Mouse (Mus musculus): ENCODE measurements around the gene Cx3cl1. TPM values are rescaled to one million over a fixed set of nuclear protein-coding genes. Genes with fewer than 3 reads are reported as not detected.

Cx3cl1 gene
- 8.1 and 10.4 TPM in 2 replicates for polyA plus RNA-seq (2014; fragmentation: Nextera tagmentation; extraction: Ambion mirVana)

GRCm38 (mm10) chr8:94771941-94772670 is at the start of gene Cx3cl1:
Cx3cl1 (plus strand) TSS chr8:94772009.
- peak within 1 kb of the TSS; percentile 51 to 56 for H3K4me3 ChIP-seq (ENCODE audit: control insufficient read depth in 1 of 2, insufficient read depth in 1 of 2, low read depth in 1 of 2, low read length in 2 of 2)
- ATAC-seq (ENCODE audit: insufficient number of reproducible peaks, insufficient read depth, low FRiP score, low read depth) = peak; percentile 84
- peak within 1 kb of the TSS in 1 of 2 experiments; percentile 26; a peak in 1 of 4 replicates for H3K27ac ChIP-seq (replicated peaks in 1 of 2; ENCODE audit: control insufficient read depth in 1 of 2, insufficient read depth in 1 of 2, low read depth in 2 of 2, low read length in 2 of 2)
- H3K9me3 ChIP-seq (ENCODE audit: control insufficient read depth, low read length) = no peaks in the 10 kb centered on the region
- no peaks in the 10 kb centered on the region for H3K36me3 ChIP-seq (ENCODE audit: control insufficient read depth, insufficient read depth, low read length)
- 0% methylated on average over 38 of the region's 38 CpGs for WGBS
- peak within 1 kb of the TSS; percentile 80 for H3K4me2 ChIP-seq (ENCODE audit: low read length)
- peaks cover 12 to 16% of the 10 kb centered on the region in 2 experiments for H3K4me1 ChIP-seq (ENCODE audit: control insufficient read depth in 2 of 2, insufficient read depth in 2 of 2, low read length in 2 of 2)
- peaks cover 25% of the 10 kb centered on the region for H3K27me3 ChIP-seq (ENCODE audit: control insufficient read depth, insufficient read depth, low read length)
- H3K9ac ChIP-seq (ENCODE audit: low read length) = peak within 1 kb of the TSS; percentile 74

DNA sequence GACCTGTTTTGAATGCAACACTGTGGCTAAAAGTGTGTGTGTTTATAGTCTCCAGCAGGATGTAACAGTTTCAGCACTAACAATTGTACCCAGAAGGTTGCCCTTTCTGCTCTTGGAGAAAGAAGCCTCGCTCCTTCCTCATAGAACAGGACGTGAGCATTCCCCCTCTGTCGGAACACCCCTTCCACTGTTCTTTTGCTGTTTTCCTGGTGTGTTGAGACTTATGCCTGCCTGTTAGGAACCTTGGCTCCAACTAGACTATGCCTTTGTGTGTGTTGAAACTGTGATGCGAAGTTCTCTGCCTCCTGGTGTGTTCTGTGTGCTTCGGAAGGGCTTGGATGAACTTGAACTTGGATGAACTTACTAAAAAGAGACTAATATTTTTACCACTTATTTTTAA is 45.8 kb upstream of the Cx3cl1 start:
- Histone ChIP-seq H3K4me3 (ENCODE audit: control insufficient read depth in 1 of 2, insufficient read depth in 1 of 2, low read depth in 1 of 2, low read length in 2 of 2) (no peak overlapping the region), H3K4me2 (ENCODE audit: low read length) (no peak overlapping the region), H3K27ac (replicated peaks in 1 of 2; ENCODE audit: control insufficient read depth in 1 of 2, insufficient read depth in 1 of 2, low read depth in 2 of 2, low read length in 2 of 2) (no peak overlapping the region), H3K4me1 (ENCODE audit: control insufficient read depth in 2 of 2, insufficient read depth in 2 of 2, low read length in 2 of 2) (no peaks in the 10 kb centered on the region), H3K9me3 (ENCODE audit: control insufficient read depth, low read length) (no peaks in the 10 kb centered on the region), H3K9ac (ENCODE audit: low read length) (no peak overlapping the region), H3K36me3 (ENCODE audit: control insufficient read depth, insufficient read depth, low read length) (no peaks in the 10 kb centered on the region), H3K27me3 (ENCODE audit: control insufficient read depth, insufficient read depth, low read length) (no peaks in the 10 kb centered on the region)
- 65% methylated on average over 5 of the region's 5 CpGs for WGBS
- no peak for ATAC-seq (ENCODE audit: insufficient number of reproducible peaks, insufficient read depth, low FRiP score, low read depth)

DNA sequence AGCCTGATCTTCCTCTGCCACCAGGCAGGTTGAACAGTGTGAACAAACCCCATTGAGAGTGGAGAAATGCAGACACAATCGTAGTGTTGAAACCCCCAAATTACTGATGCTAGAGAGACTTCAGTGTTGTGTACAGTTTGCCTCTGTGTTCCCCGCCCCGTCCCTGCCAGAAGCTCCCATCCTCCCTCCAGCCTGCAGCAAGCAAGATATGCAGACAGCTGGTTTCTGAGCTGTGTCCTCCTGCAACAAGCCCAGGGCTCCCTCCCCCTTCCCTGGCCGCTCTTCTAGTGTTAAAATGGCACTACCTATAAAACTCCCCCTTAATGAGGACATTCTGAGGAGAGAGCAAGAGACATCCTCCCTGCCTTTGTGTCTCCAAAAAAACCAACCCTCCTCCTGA is 42.5 kb upstream of the Cx3cl1 start:
- Histone ChIP-seq H3K36me3 (ENCODE audit: control insufficient read depth, insufficient read depth, low read length) (no peaks in the 10 kb centered on the region), H3K27me3 (ENCODE audit: control insufficient read depth, insufficient read depth, low read length) (no peaks in the 10 kb centered on the region), H3K9ac (ENCODE audit: low read length) (no peak overlapping the region), H3K4me3 (ENCODE audit: control insufficient read depth in 1 of 2, insufficient read depth in 1 of 2, low read depth in 1 of 2, low read length in 2 of 2) (no peak overlapping the region), H3K9me3 (ENCODE audit: control insufficient read depth, low read length) (no peaks in the 10 kb centered on the region), H3K4me2 (ENCODE audit: low read length) (no peak overlapping the region), H3K4me1 (ENCODE audit: control insufficient read depth in 2 of 2, insufficient read depth in 2 of 2, low read length in 2 of 2) (peaks cover 0 to 4% of the 10 kb centered on the region in 2 experiments; a peak in 2 of 4 replicates), H3K27ac (replicated peaks in 1 of 2; ENCODE audit: control insufficient read depth in 1 of 2, insufficient read depth in 1 of 2, low read depth in 2 of 2, low read length in 2 of 2) (no peak overlapping the region)
- WGBS = 41% methylated on average over 4 of the region's 4 CpGs
- no peak for ATAC-seq (ENCODE audit: insufficient number of reproducible peaks, insufficient read depth, low FRiP score, low read depth)

- Histone ChIP-seq H3K9me3 (ENCODE audit: control insufficient read depth, low read length) (no peaks in the 10 kb centered on the region), H3K4me2 (ENCODE audit: low read length) (no peak overlapping the region), H3K4me1 (ENCODE audit: control insufficient read depth in 2 of 2, insufficient read depth in 2 of 2, low read length in 2 of 2) (peaks cover 0 to 4% of the 10 kb centered on the region in 2 experiments; a peak in 2 of 4 replicates), H3K4me3 (ENCODE audit: control insufficient read depth in 1 of 2, insufficient read depth in 1 of 2, low read depth in 1 of 2, low read length in 2 of 2) (no peak overlapping the region), H3K9ac (ENCODE audit: low read length) (no peak overlapping the region), H3K27me3 (ENCODE audit: control insufficient read depth, insufficient read depth, low read length) (no peaks in the 10 kb centered on the region), H3K27ac (replicated peaks in 1 of 2; ENCODE audit: control insufficient read depth in 1 of 2, insufficient read depth in 1 of 2, low read depth in 2 of 2, low read length in 2 of 2) (no peak overlapping the region), H3K36me3 (ENCODE audit: control insufficient read depth, insufficient read depth, low read length) (no peaks in the 10 kb centered on the region)
- 52% methylated on average over 5 of the region's 5 CpGs for WGBS
- no peak for ATAC-seq (ENCODE audit: insufficient number of reproducible peaks, insufficient read depth, low FRiP score, low read depth)
Observed at GRCm38 (mm10) chr8:94733821-94734465, 37.9 kb upstream of the Cx3cl1 start.

GRCm38 (mm10) chr8:94734735-94735350 is 37.0 kb upstream of the Cx3cl1 start:
- Histone ChIP-seq H3K4me1 (ENCODE audit: control insufficient read depth in 2 of 2, insufficient read depth in 2 of 2, low read length in 2 of 2) (peaks cover 0 to 4% of the 10 kb centered on the region in 2 experiments; a peak in 2 of 4 replicates), H3K4me2 (ENCODE audit: low read length) (no peak overlapping the region), H3K9ac (ENCODE audit: low read length) (no peak overlapping the region), H3K36me3 (ENCODE audit: control insufficient read depth, insufficient read depth, low read length) (no peaks in the 10 kb centered on the region), H3K27ac (replicated peaks in 1 of 2; ENCODE audit: control insufficient read depth in 1 of 2, insufficient read depth in 1 of 2, low read depth in 2 of 2, low read length in 2 of 2) (no peak overlapping the region), H3K9me3 (ENCODE audit: control insufficient read depth, low read length) (no peaks in the 10 kb centered on the region), H3K27me3 (ENCODE audit: control insufficient read depth, insufficient read depth, low read length) (no peaks in the 10 kb centered on the region), H3K4me3 (ENCODE audit: control insufficient read depth in 1 of 2, insufficient read depth in 1 of 2, low read depth in 1 of 2, low read length in 2 of 2) (no peak overlapping the region)
- WGBS = 82% methylated on average over 7 of the region's 7 CpGs
- ATAC-seq (ENCODE audit: insufficient number of reproducible peaks, insufficient read depth, low FRiP score, low read depth) = no peak

GRCm38 (mm10) chr8:94735426-94736094 is 36.2 kb upstream of the Cx3cl1 start:
- no peak overlapping the region for H3K27ac ChIP-seq (replicated peaks in 1 of 2; ENCODE audit: control insufficient read depth in 1 of 2, insufficient read depth in 1 of 2, low read depth in 2 of 2, low read length in 2 of 2)
- H3K9ac ChIP-seq (ENCODE audit: low read length) = no peak overlapping the region
- no peak overlapping the region for H3K4me3 ChIP-seq (ENCODE audit: control insufficient read depth in 1 of 2, insufficient read depth in 1 of 2, low read depth in 1 of 2, low read length in 2 of 2)

DNA sequence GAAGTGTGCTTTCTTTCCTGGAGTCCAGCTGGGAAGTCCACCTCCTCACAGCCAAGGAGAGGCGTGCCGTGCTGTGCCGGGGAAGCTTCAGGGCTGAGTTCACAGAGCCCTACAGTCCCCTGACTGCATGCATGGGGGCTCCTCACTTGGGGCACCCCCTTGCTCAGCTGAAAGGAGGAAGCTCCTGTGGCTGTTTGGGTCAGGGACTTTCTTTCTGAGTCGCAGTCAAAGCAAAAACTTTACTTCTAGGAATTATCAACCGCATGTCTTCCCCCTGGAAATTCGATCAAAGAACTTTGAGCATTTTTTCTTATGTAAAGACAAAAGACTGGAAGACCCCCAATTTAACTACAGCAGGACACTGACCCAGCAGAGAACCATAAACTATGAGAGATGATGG is 32.0 kb upstream of the Cx3cl1 start:
- H3K9me3 ChIP-seq (ENCODE audit: control insufficient read depth, low read length) = 0 out of 2 replicates have a peak, but pooled peaks cover 2% of the 10 kb centered on the region
- ATAC-seq (ENCODE audit: insufficient number of reproducible peaks, insufficient read depth, low FRiP score, low read depth) = no peak
- no peaks in the 10 kb centered on the region for H3K4me1 ChIP-seq (ENCODE audit: control insufficient read depth in 2 of 2, insufficient read depth in 2 of 2, low read length in 2 of 2)
- H3K9ac ChIP-seq (ENCODE audit: low read length) = no peak overlapping the region
- H3K4me2 ChIP-seq (ENCODE audit: low read length) = no peak overlapping the region
- H3K27ac ChIP-seq (replicated peaks in 1 of 2; ENCODE audit: control insufficient read depth in 1 of 2, insufficient read depth in 1 of 2, low read depth in 2 of 2, low read length in 2 of 2) = no peak overlapping the region
- H3K27me3 ChIP-seq (ENCODE audit: control insufficient read depth, insufficient read depth, low read length) = no peaks in the 10 kb centered on the region
- 87% methylated on average over 6 of the region's 6 CpGs for WGBS
- no peak overlapping the region for H3K4me3 ChIP-seq (ENCODE audit: control insufficient read depth in 1 of 2, insufficient read depth in 1 of 2, low read depth in 1 of 2, low read length in 2 of 2)
- no peaks in the 10 kb centered on the region for H3K36me3 ChIP-seq (ENCODE audit: control insufficient read depth, insufficient read depth, low read length)

More at GRCm38 (mm10) chr8:94735426-94736094, 36.2 kb upstream of the Cx3cl1 start:
- WGBS = 42% methylated on average over 5 of the region's 5 CpGs
- H3K9me3 ChIP-seq (ENCODE audit: control insufficient read depth, low read length) = no peaks in the 10 kb centered on the region
- H3K27me3 ChIP-seq (ENCODE audit: control insufficient read depth, insufficient read depth, low read length) = no peaks in the 10 kb centered on the region
- H3K4me1 ChIP-seq (ENCODE audit: control insufficient read depth in 2 of 2, insufficient read depth in 2 of 2, low read length in 2 of 2) = peaks cover 0 to 4% of the 10 kb centered on the region in 2 experiments; a peak in 2 of 4 replicates
- peak overlapping the region; percentile 35 for H3K4me2 ChIP-seq (ENCODE audit: low read length)
- H3K36me3 ChIP-seq (ENCODE audit: control insufficient read depth, insufficient read depth, low read length) = no peaks in the 10 kb centered on the region
- no peak for ATAC-seq (ENCODE audit: insufficient number of reproducible peaks, insufficient read depth, low FRiP score, low read depth)
